Mouse (Mus musculus): ENCODE measurements at regions not wholly inside any gene's neighbourhood (a gene's known extent, or its start where the extent isn't known, plus 50 kb on each side); places are given as distances from the start of the nearest gene placed in this dataset.

GRCm38 (mm10) chr8:4413206-4413605 lies 79.6 kb upstream of the Cers4 start:
- TF ChIP-seq CTCF (IDR thresholded peaks at IDR 0.05; ENCODE audit: low read depth) (peak; percentile 70), EP300 (IDR thresholded peaks at IDR 0.05; ENCODE audit: low read depth) (no peak)

All from heart, postnatal 0 days (tissue).